Mouse (Mus musculus) testis, adult 2 months (tissue): Measurements from ENCODE around the gene Mrpl33.

ENCODE experiments used
- CTCF ChIP-seq: fragments of 200-500 bp; IDR thresholded peaks from 2 replicates; pipeline ENCODE4 v1.5.1; 2012; ENCODE audit warnings: low read depth, mild to moderate bottlenecking, inconsistent platforms, low read length, moderate library complexity; ENCODE audit not compliant: control insufficient read depth, insufficient read depth, insufficient replicate concordance
- POLR2A ChIP-seq: fragments of 200-500 bp; IDR thresholded peaks from 2 replicates; pipeline ENCODE4 v1.6.1; 2012; ENCODE audit warnings: low read depth, mild to moderate bottlenecking, inconsistent platforms, low read length, moderate library complexity; ENCODE audit not compliant: control insufficient read depth

- TF ChIP-seq CTCF (no peak), POLR2A (no peak)
Measured at GRCm38 (mm10) chr5:31620326-31620725, 23.6 kb downstream of the Mrpl33 start.
